ENCODE assay signal across 30 mouse cellular contexts in the genomic region with DNA sequence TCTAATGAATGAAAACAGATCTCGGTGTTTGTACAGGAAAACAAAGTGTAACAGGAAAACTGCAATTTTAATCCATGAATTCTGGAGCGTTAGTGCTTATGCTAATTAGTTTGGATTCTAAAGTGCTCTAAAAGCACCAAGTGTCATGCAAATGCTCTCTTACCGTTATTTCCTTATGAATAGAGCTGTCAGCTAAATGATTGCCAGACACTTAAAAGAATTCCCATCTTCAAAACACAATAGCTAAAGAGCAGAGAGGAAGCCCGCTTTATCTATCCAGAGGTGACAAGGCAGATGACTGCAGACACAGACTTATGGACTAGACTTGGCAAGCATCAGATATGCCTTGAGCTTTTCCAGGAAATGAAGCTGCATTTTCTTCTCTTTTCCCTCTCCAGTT. TPM values are rescaled to one million over a fixed set of nuclear protein-coding genes. Genes with fewer than 3 reads are reported as not detected.
DNase-seq lines count a peak whose midpoint lies in the region; ATAC-seq lines count a peak whose summit lies in the region.
"Had no signal": no experiment of that assay in that cellular context is flagged by ENCODE, and none has a peak within 500 bp of the region (broad histone marks: within the 10 kb centered on the region; RNA-seq: fewer than 3 reads in every experiment).

No protein-coding gene starts in this region.

- no peaks in the 10 kb centered on the region for H3K27me3 ChIP-seq in forebrain, embryonic 14.5 days (replicated peaks; ENCODE audit: control insufficient read depth, insufficient read depth, low read length)
- 0 out of 2 replicates have a peak, but pooled peaks cover 6% of the 10 kb centered on the region for H3K27me3 ChIP-seq in forebrain, embryonic 12.5 days
- no peaks in the 10 kb centered on the region for H3K27me3 ChIP-seq in forebrain, embryonic 16.5 days (replicated peaks; ENCODE audit: control insufficient read depth, insufficient read depth, low read length)
- H3K27me3 ChIP-seq: CH12.LX; embryonic facial prominence, embryonic 13.5 days; hindbrain, embryonic 13.5 days; intestine, embryonic 15.5 days had no signal

- ATAC-seq in forebrain, embryonic 14.5 days = peak; percentile 60
- ATAC-seq in forebrain, embryonic 12.5 days (ENCODE audit: low FRiP score) = no peak; the same call in 1 of the 2 replicates
- ATAC-seq in forebrain, embryonic 16.5 days = peak; percentile 88
- ATAC-seq: hindbrain, embryonic 16.5 days; intestine, embryonic 15.5 days had no signal

- H3K9ac ChIP-seq in forebrain, embryonic 14.5 days (ENCODE audit: low read length) = no peak overlapping the region
- H3K9ac ChIP-seq in forebrain, embryonic 12.5 days = no peak overlapping the region
- H3K9ac ChIP-seq in forebrain, embryonic 16.5 days (replicated peaks; ENCODE audit: low read depth, low read length) = no peak overlapping the region
- H3K9ac ChIP-seq: embryonic facial prominence, embryonic 13.5 days; hindbrain, embryonic 13.5 days; intestine, embryonic 15.5 days had no signal

- no peaks in the 10 kb centered on the region for H3K9me3 ChIP-seq in forebrain, embryonic 14.5 days (replicated peaks; ENCODE audit: control insufficient read depth, low read length)
- no peaks in the 10 kb centered on the region for H3K9me3 ChIP-seq in forebrain, embryonic 12.5 days
- H3K9me3 ChIP-seq in forebrain, embryonic 16.5 days (ENCODE audit: control insufficient read depth, low read length) = no peaks in the 10 kb centered on the region
- H3K9me3 ChIP-seq: embryonic facial prominence, embryonic 10.5 days; embryonic facial prominence, embryonic 13.5 days; hindbrain, embryonic 10.5 days; hindbrain, embryonic 13.5 days; intestine, embryonic 15.5 days had no signal

- H3K36me3 ChIP-seq in forebrain, embryonic 14.5 days (ENCODE audit: control insufficient read depth, insufficient read depth, low read length) = no peaks in the 10 kb centered on the region
- H3K36me3 ChIP-seq in forebrain, embryonic 12.5 days (replicated peaks) = no peaks in the 10 kb centered on the region
- no peaks in the 10 kb centered on the region for H3K36me3 ChIP-seq in forebrain, embryonic 16.5 days (ENCODE audit: control insufficient read depth, insufficient read depth)
- H3K36me3 ChIP-seq: embryonic facial prominence, embryonic 10.5 days; embryonic facial prominence, embryonic 13.5 days; hindbrain, embryonic 10.5 days; hindbrain, embryonic 13.5 days; intestine, embryonic 15.5 days had no signal

- peak; percentile 70 for DNase-seq in forebrain, embryonic 14.5 days (ENCODE audit: low spot score)
- DNase-seq in ES-CJ7 (ENCODE audit: low read depth, low spot score) (peak; percentile 23), R1 (ENCODE audit: low read depth, low spot score) (peak; percentile 61)
- no peak for DNase-seq in urinary bladder, adult 18-20 months (ENCODE audit: low spot score in 2 of 2)
- DNase-seq in testis, postnatal 14 days (ENCODE audit: low spot score) = no peak
- DNase-seq: adrenal gland, adult 2 months; adrenal gland, postnatal 14 days; B cell, adult 2 months; cerebellum, adult 11-12 months; cerebellum, adult 9-11 months; cerebellum, postnatal 36 days; embryo, embryonic 11 days; gastrocnemius, adult 2 months; gastrocnemius, postnatal 14 days; heart, adult 11 months; kidney, adult 11 months; kidney, adult 8-10 months had no signal

- H3K27ac ChIP-seq in forebrain, embryonic 14.5 days (ENCODE audit: low read depth, low read length) = no peak overlapping the region
- H3K27ac ChIP-seq in forebrain, embryonic 12.5 days = no peak overlapping the region
- H3K27ac ChIP-seq in forebrain, embryonic 16.5 days (ENCODE audit: low read length) = no peak overlapping the region
- H3K27ac ChIP-seq: embryonic facial prominence, embryonic 10.5 days; embryonic facial prominence, embryonic 13.5 days; gastrocnemius, adult 2 months; hindbrain, embryonic 13.5 days; intestine, embryonic 15.5 days had no signal

- H3K4me1 ChIP-seq in forebrain, embryonic 14.5 days (ENCODE audit: control insufficient read depth, insufficient read depth, low read length) = peaks cover 4% of the 10 kb centered on the region
- peaks cover 13% of the 10 kb centered on the region for H3K4me1 ChIP-seq in forebrain, embryonic 12.5 days
- peaks cover 2% of the 10 kb centered on the region; the same call in 1 of the 2 replicates for H3K4me1 ChIP-seq in forebrain, embryonic 16.5 days (replicated peaks; ENCODE audit: control insufficient read depth, insufficient read depth, low read length)
- H3K4me1 ChIP-seq: embryonic facial prominence, embryonic 13.5 days; hindbrain, embryonic 13.5 days; intestine, embryonic 15.5 days had no signal

- no peak overlapping the region for H3K4me2 ChIP-seq in forebrain, embryonic 14.5 days (ENCODE audit: low read length)
- no peak overlapping the region for H3K4me2 ChIP-seq in forebrain, embryonic 12.5 days
- no peak overlapping the region for H3K4me2 ChIP-seq in forebrain, embryonic 16.5 days (ENCODE audit: low read length)
- H3K4me2 ChIP-seq: embryonic facial prominence, embryonic 13.5 days; heart, embryonic 11.5 days; hindbrain, embryonic 13.5 days; intestine, embryonic 15.5 days had no signal

- 4% methylated on average over 4 of the region's 4 CpGs for WGBS in forebrain, embryonic 14.5 days
- WGBS in forebrain, embryonic 12.5 days = 16% methylated on average over 4 of the region's 4 CpGs
- whole genome bisulfite sequencing in forebrain, embryonic 16.5 days = 6% methylated on average over 4 of the region's 4 CpGs

- H3K4me3 ChIP-seq in forebrain, embryonic 14.5 days (ENCODE audit: low read depth, low read length) = no peak overlapping the region
- H3K4me3 ChIP-seq in forebrain, embryonic 12.5 days (replicated peaks) = no peak overlapping the region
- no peak overlapping the region for H3K4me3 ChIP-seq in forebrain, embryonic 16.5 days (replicated peaks; ENCODE audit: low read length)
- H3K4me3 ChIP-seq: embryonic facial prominence, embryonic 10.5 days; embryonic facial prominence, embryonic 13.5 days; erythroblast, embryonic 14.5 days; gastrocnemius, adult 2 months; hindbrain, embryonic 10.5 days; hindbrain, embryonic 13.5 days; intestine, embryonic 15.5 days had no signal

RNA-seq across cellular contexts. Expression of gene Mysm1, which starts 8.8 kb away (rescaled TPM):
- polyA plus RNA-seq in forebrain, embryonic 14.5 days (2014; fragmentation: Nextera tagmentation; extraction: Ambion mirVana) = 18.7 and 23.6 TPM in 2 replicates
- 33.6 and 34.8 TPM in 2 replicates for polyA plus RNA-seq in forebrain, embryonic 12.5 days (2016; fragmentation: Nextera tagmentation; extraction: Ambion mirVana)
- 28.2 and 31.9 TPM in 2 replicates for polyA plus RNA-seq in forebrain, embryonic 16.5 days (2015; fragmentation: Nextera tagmentation; extraction: Ambion mirVana)

RNA-seq across cellular contexts. Expression of gene Eqtn, which starts 59.1 kb away (rescaled TPM):
- not detected in 2 replicates for polyA plus RNA-seq in forebrain, embryonic 14.5 days (2014; fragmentation: Nextera tagmentation; extraction: Ambion mirVana)
- 0.18 TPM in 1 of 2 replicates, not detected in the other for polyA plus RNA-seq in forebrain, embryonic 12.5 days (2016; fragmentation: Nextera tagmentation; extraction: Ambion mirVana)
- 0.32 TPM in 1 of 2 replicates, not detected in the other for polyA plus RNA-seq in forebrain, embryonic 16.5 days (2015; fragmentation: Nextera tagmentation; extraction: Ambion mirVana)
- polyA plus RNA-seq: embryonic facial prominence, embryonic 13.5 days; erythroblast, embryonic 14.5 days; heart, embryonic 14.5 days; heart, postnatal 0 days; hindbrain, embryonic 13.5 days; intestine, embryonic 15.5 days had no signal

Comparison
In these comparisons a context has a peak if more than half of its experiments do, and no peak if none do; other contexts are left out.
1. DNase-seq: peak in forebrain, embryonic 14.5 days (single experiment), ES-CJ7 (single experiment) and R1 (single experiment); none in urinary bladder, adult 18-20 months (0 of 2) and testis, postnatal 14 days (single experiment).